Mouse (Mus musculus): ENCODE results near the gene Abhd14b. TPM values are rescaled to one million over a fixed set of nuclear protein-coding genes. Genes with fewer than 3 reads are reported as not detected.

Abhd14b gene
- polyA plus RNA-seq, 2 experiments: 44.6 to 54.5 TPM

DNA sequence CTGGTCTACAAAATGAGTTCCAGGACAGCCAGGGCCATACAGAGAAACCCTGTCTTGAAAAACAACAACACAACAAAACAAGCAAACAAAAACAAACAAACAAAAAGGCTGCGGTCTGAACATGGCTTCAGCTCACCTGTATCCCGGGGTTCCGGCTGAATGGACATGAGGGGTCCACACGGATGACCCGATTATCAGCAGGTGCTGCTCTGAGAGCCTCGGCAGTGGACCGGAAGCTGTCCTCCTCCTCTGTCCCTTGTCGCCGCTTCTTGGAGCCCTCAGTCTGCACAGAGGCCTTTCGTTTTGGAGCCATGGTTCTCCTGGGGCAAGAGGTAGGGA lies 28.4 kb downstream of the Abhd14b start, which contains the start of gene Rrp9:
Rrp9 (plus strand) TSS at position 301 of the 339 bp plus-strand sequence.
- Histone ChIP-seq H3K9me3 (ENCODE audit: control insufficient read depth, low read length) (no peaks in the 10 kb centered on the region), H3K4me3 (replicated peaks; ENCODE audit: low read length) (peak within 1 kb of the TSS; percentile 21), H3K27me3 (ENCODE audit: control insufficient read depth, insufficient read depth, low read length) (no peaks in the 10 kb centered on the region), H3K9ac (ENCODE audit: low read depth, low read length, severe bottlenecking) (peak within 1 kb of the TSS; percentile 4), H3K4me2 (replicated peaks; ENCODE audit: low read depth, low read length, severe bottlenecking) (peak within 1 kb of the TSS; percentile 47), H3K4me1 (ENCODE audit: control insufficient read depth, insufficient read depth, low read length) (peaks cover 21% of the 10 kb centered on the region), H3K36me3 (ENCODE audit: control insufficient read depth, insufficient read depth, low read length) (peaks cover 3% of the 10 kb centered on the region; the same call in 1 of the 2 replicates), H3K27ac (replicated peaks; ENCODE audit: low read depth, low read length) (peak within 1 kb of the TSS; percentile 77)
- WGBS: 90% methylated on average over 10 of the region's 10 CpGs
- DNase-seq (ENCODE audit: low spot score) (no peak), ATAC-seq (ENCODE audit: low FRiP score, low read depth) (no peak)
- TF ChIP-seq POLR2A (IDR thresholded peaks at IDR 0.05; ENCODE audit: borderline replicate concordance, extremely low read depth, insufficient read depth, insufficient read length): no peak

DNA sequence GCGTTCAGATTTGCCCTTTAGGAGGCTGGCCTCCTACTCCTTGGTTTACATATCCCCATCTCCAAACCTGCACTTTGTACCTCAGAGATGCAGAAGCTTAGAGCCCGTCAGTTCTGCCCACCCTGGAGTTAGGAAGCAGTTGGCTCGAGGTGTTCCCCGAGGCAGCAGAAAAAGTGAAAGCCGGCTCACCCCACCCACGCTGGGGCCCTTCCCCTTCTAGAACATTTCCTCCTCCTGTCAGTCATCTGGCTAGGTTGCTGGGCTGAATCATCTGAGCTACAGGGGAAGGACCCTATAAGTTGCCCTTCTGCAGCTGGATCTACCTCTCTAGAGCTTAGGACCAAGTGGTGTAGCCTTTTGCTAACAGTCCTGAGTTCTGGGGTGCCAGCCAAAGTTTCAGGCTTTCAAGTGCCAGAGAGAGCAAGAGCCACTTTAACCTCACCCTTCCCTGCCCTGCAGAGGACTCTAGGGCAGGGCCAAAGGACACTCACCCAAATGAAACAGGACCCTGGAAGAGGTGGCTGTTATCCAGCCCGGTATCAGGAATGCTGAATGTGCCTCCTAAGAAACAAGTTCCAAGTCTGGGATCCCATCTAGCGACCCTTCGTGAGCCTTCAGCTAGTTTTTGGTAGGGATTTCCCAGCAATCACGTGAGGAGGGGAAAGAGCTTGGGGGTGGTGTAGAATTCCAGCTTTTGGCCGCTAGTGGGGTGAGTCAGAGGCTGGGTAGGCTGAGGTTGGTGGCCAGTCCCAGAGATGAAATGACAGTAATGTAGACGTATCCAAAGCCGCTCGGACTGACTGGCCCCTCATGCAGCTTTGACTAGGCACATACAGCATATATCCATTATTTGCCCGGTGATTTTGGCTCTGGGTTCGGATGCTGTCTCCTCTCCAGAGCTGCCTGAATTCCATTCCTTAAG lies 29.0 kb downstream of the Abhd14b start:
- no peak for TF ChIP-seq POLR2A (IDR thresholded peaks at IDR 0.05; ENCODE audit: borderline replicate concordance, extremely low read depth, insufficient read depth, insufficient read length)
- H3K27ac ChIP-seq (replicated peaks; ENCODE audit: low read depth, low read length): peak overlapping the region; percentile 77
- no peaks in the 10 kb centered on the region for H3K9me3 ChIP-seq (ENCODE audit: control insufficient read depth, low read length)
- peak; percentile 44 for ATAC-seq (ENCODE audit: low FRiP score, low read depth)
- peak; percentile 62 for DNase-seq (ENCODE audit: low spot score)
- peak overlapping the region; percentile 21 for H3K4me3 ChIP-seq (replicated peaks; ENCODE audit: low read length)
- peak overlapping the region; percentile 47 for H3K4me2 ChIP-seq (replicated peaks; ENCODE audit: low read depth, low read length, severe bottlenecking)
- H3K36me3 ChIP-seq (ENCODE audit: control insufficient read depth, insufficient read depth, low read length): peaks cover 8% of the 10 kb centered on the region
- 26% methylated on average over 16 of the region's 16 CpGs for WGBS
- H3K4me1 ChIP-seq (ENCODE audit: control insufficient read depth, insufficient read depth, low read length): peaks cover 21% of the 10 kb centered on the region
- H3K9ac ChIP-seq (ENCODE audit: low read depth, low read length, severe bottlenecking): peak overlapping the region; percentile 4
- H3K27me3 ChIP-seq (ENCODE audit: control insufficient read depth, insufficient read depth, low read length): no peaks in the 10 kb centered on the region

DNA sequence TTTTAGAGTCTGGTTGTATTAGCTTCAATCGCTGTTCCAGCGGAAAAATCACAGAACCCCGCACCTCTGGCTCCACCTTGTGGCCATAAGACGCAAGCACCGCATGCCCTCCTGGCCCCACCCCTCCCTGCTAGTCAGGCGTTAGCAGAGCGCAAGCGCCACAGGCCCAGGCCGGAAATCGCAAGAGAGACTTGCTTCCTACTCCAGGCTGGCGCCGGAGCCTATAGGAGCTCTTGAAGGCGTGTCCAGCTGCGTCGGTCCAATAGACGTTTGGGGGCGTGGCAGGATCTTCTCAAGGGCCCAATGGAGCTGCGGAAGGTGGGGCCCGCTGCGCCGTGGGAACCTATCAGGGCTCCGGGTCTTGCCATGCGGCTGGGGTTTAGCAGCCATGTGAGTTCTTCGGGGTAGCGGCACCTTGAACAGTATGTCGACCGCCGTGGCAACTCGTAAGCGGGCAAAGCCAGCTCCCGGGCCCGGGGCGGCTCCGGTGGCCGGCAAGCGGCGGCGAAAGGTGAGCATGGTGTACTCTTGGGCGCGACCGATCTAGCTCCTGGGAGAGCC lies 29.7 kb downstream of the Abhd14b start, which contains the start of gene Parp3:
Parp3 (minus strand) TSS at position 26 of the 561 bp plus-strand sequence.
- 0% methylated on average over 41 of the region's 41 CpGs for WGBS
- ATAC-seq (ENCODE audit: low FRiP score, low read depth) (peak; percentile 98), DNase-seq (ENCODE audit: low spot score) (peak; percentile 100)
- Histone ChIP-seq H3K9me3 (ENCODE audit: control insufficient read depth, low read length) (no peaks in the 10 kb centered on the region), H3K9ac (ENCODE audit: low read depth, low read length, severe bottlenecking) (peak within 1 kb of the TSS; percentile 65), H3K36me3 (ENCODE audit: control insufficient read depth, insufficient read depth, low read length) (peaks cover 13% of the 10 kb centered on the region), H3K4me2 (replicated peaks; ENCODE audit: low read depth, low read length, severe bottlenecking) (peak within 1 kb of the TSS; percentile 92), H3K4me1 (ENCODE audit: control insufficient read depth, insufficient read depth, low read length) (peaks cover 21% of the 10 kb centered on the region), H3K27me3 (ENCODE audit: control insufficient read depth, insufficient read depth, low read length) (no peaks in the 10 kb centered on the region), H3K27ac (replicated peaks; ENCODE audit: low read depth, low read length) (peak within 1 kb of the TSS; percentile 77), H3K4me3 (replicated peaks; ENCODE audit: low read length) (peak within 1 kb of the TSS; percentile 69)
- 0 out of 2 replicates have a peak, but pooled peaks have one; percentile 34 for TF ChIP-seq POLR2A (IDR thresholded peaks at IDR 0.05; ENCODE audit: borderline replicate concordance, extremely low read depth, insufficient read depth, insufficient read length)

DNA sequence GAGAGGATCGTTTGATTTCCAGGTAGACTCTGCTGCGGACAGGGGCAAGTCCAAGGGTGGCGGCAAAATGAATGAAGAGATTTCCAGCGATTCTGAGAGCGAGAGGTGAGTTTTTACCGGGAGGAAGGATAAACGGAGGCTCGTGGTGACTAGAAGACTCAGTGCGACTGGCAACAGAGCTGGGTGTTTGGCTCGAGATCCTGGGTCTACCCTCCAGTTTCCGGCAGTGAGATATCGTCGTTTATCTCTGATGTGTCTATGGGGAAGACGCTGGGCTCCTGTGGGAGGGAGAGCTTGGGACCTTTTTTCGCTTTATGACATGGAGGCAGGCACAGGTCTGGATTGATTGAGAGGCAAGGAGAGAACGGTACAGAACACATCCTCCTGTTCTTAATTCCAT lies 30.4 kb downstream of the Abhd14b start:
- 4% methylated on average over 16 of the region's 16 CpGs for WGBS
- no peak for ATAC-seq (ENCODE audit: low FRiP score, low read depth)

DNA sequence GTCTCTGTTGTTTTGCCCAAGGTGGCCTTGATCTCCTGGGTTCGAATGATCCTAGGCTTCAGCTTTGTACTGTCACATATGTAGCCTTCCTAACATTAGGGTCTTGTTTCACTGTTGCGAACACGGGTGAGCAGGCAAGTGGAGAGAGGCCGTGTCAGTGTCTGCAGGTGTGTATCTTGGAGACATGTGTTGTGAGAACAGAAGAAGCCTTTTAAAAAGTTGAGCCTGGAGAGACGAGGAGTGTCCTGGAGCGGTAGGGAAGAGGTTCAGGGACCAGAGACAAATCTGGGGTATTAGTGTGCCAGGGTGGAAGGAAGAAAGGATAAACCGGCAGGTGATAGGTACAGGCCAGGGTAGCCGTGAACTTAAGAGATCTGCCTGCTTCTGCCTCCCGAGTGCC lies 30.8 kb downstream of the Abhd14b start:
- no peak for TF ChIP-seq POLR2A (IDR thresholded peaks at IDR 0.05; ENCODE audit: borderline replicate concordance, extremely low read depth, insufficient read depth, insufficient read length)
- peak overlapping the region; percentile 69 for H3K4me3 ChIP-seq (replicated peaks; ENCODE audit: low read length)
- H3K27me3 ChIP-seq (ENCODE audit: control insufficient read depth, insufficient read depth, low read length): no peaks in the 10 kb centered on the region
- H3K27ac ChIP-seq (replicated peaks; ENCODE audit: low read depth, low read length): no peak overlapping the region
- WGBS: 81% methylated on average over 9 of the region's 9 CpGs
- peak overlapping the region; percentile 92 for H3K4me2 ChIP-seq (replicated peaks; ENCODE audit: low read depth, low read length, severe bottlenecking)
- no peaks in the 10 kb centered on the region for H3K9me3 ChIP-seq (ENCODE audit: control insufficient read depth, low read length)
- peaks cover 21% of the 10 kb centered on the region for H3K4me1 ChIP-seq (ENCODE audit: control insufficient read depth, insufficient read depth, low read length)
- ATAC-seq (ENCODE audit: low FRiP score, low read depth) (no peak), DNase-seq (ENCODE audit: low spot score) (no peak)
- H3K9ac ChIP-seq (ENCODE audit: low read depth, low read length, severe bottlenecking): peak overlapping the region; percentile 65
- peaks cover 22% of the 10 kb centered on the region for H3K36me3 ChIP-seq (ENCODE audit: control insufficient read depth, insufficient read depth, low read length)

More for the DNA sequence above, 30.4 kb downstream of the Abhd14b start:
- H3K9me3 ChIP-seq (ENCODE audit: control insufficient read depth, low read length): no peaks in the 10 kb centered on the region
- H3K36me3 ChIP-seq (ENCODE audit: control insufficient read depth, insufficient read depth, low read length): peaks cover 18% of the 10 kb centered on the region
- H3K27me3 ChIP-seq (ENCODE audit: control insufficient read depth, insufficient read depth, low read length): no peaks in the 10 kb centered on the region
- peak overlapping the region; percentile 69 for H3K4me3 ChIP-seq (replicated peaks; ENCODE audit: low read length)
- peak overlapping the region; percentile 65 for H3K9ac ChIP-seq (ENCODE audit: low read depth, low read length, severe bottlenecking)
- no peak for DNase-seq (ENCODE audit: low spot score)
- H3K27ac ChIP-seq (replicated peaks; ENCODE audit: low read depth, low read length): no peak overlapping the region
- H3K4me2 ChIP-seq (replicated peaks; ENCODE audit: low read depth, low read length, severe bottlenecking): peak overlapping the region; percentile 92
- H3K4me1 ChIP-seq (ENCODE audit: control insufficient read depth, insufficient read depth, low read length): peaks cover 21% of the 10 kb centered on the region
- TF ChIP-seq POLR2A (IDR thresholded peaks at IDR 0.05; ENCODE audit: borderline replicate concordance, extremely low read depth, insufficient read depth, insufficient read length): no peak
